Comparison of ENCODE assay signal across 8 mouse cellular contexts in the genomic region with DNA sequence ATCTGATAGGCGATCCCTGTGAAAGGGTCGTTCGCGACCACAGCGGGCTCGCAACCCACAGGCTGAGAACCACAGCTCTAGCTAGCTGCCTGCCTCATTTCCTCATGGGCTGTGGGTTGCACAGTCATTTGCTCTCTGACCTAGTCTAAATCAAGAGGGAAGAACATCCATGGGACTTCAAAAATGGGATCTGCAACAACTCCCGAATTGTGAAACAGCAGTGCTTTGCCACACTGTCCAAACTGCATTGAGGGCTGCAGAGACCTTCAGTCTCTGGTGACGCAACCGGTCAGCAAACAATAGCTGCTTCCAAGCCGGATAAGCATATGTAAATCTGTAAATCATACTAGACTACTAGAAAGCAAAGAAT. TPM values are rescaled to one million over a fixed set of nuclear protein-coding genes. Genes with fewer than 3 reads are reported as not detected.
A peak's percentile ranks its signal among the peaks of the same experiment; 100 is the strongest.
DNase-seq lines count a peak whose midpoint lies in the region; ATAC-seq and TF ChIP-seq lines count a peak whose summit lies in the region.

No protein-coding gene starts in this region.

- H3K4me3 ChIP-seq in E14TG2a.4 (replicated peaks; ENCODE audit: low read length), result 0 out of 2 replicates have a peak overlapping the region, but pooled peaks have one; percentile 56
- no peak overlapping the region for H3K4me3 ChIP-seq in liver, postnatal 0 days (ENCODE audit: low read depth, low read length)
- 0 out of 2 replicates have a peak overlapping the region, but pooled peaks have one; percentile 5 for H3K4me3 ChIP-seq in neural tube, embryonic 13.5 days
- no peak overlapping the region for H3K4me3 ChIP-seq in left cerebral cortex, adult 2 months

- peak; percentile 63 for DNase-seq in embryo, embryonic 10.5 days (ENCODE audit: low spot score)
- peak; percentile 44 to 46 for DNase-seq in heart, postnatal 10 days
- DNase-seq in liver, postnatal 0 days, result peak; percentile 58
- no peak for DNase-seq in thymus, postnatal 14 days
- DNase-seq in left cerebral cortex, adult 2 months (ENCODE audit: extremely low spot score in 1 of 2, low spot score in 2 of 2), result no peak
- no peak for DNase-seq in spleen, postnatal 4 days (ENCODE audit: low spot score in 2 of 2)

- no peak for TF ChIP-seq CTCF in E14TG2a.4 (conservative IDR thresholded peaks at IDR 0.05; ENCODE audit: low read length)
- no peak for TF ChIP-seq CTCF in liver, postnatal 0 days (IDR thresholded peaks at IDR 0.05; ENCODE audit: low read depth)
- no peak for TF ChIP-seq CTCF in left cerebral cortex, adult 2 months (IDR thresholded peaks at IDR 0.05)

- H3K9me3 ChIP-seq in E14TG2a.4 (ENCODE audit: low read length), result no peaks in the 10 kb centered on the region
- H3K9me3 ChIP-seq in liver, postnatal 0 days (ENCODE audit: low read length), result no peaks in the 10 kb centered on the region
- H3K9me3 ChIP-seq in neural tube, embryonic 13.5 days, result no peaks in the 10 kb centered on the region

- H3K4me2 ChIP-seq in liver, postnatal 0 days (ENCODE audit: low read depth, low read length), result peak overlapping the region; percentile 55
- peak overlapping the region; percentile 39 for H3K4me2 ChIP-seq in neural tube, embryonic 13.5 days

- intact Hi-C loops in heart, postnatal 10 days (cut with DNase I), result loop anchor here (2.0 kb wide), 1 partner anchor 25 kb away; no protein-coding TSS in a partner anchor
- intact Hi-C loops in left cerebral cortex, adult 2 months (cut with DNase I), result no loop called here

- peak; percentile 93 for ATAC-seq in liver, postnatal 0 days
- ATAC-seq in neural tube, embryonic 13.5 days (ENCODE audit: low read depth), result peak; percentile 36; the same call in 1 of the 2 replicates

- H3K27ac ChIP-seq in liver, postnatal 0 days (ENCODE audit: low read depth), result peak overlapping the region; percentile 53
- H3K27ac ChIP-seq in neural tube, embryonic 13.5 days (replicated peaks), result no peak overlapping the region
- H3K27ac ChIP-seq in left cerebral cortex, adult 2 months, result no peak overlapping the region

- H3K36me3 ChIP-seq in E14TG2a.4 (ENCODE audit: insufficient read depth, low read length), result no peaks in the 10 kb centered on the region
- no peaks in the 10 kb centered on the region for H3K36me3 ChIP-seq in liver, postnatal 0 days (replicated peaks; ENCODE audit: insufficient read depth, low read length)
- no peaks in the 10 kb centered on the region for H3K36me3 ChIP-seq in neural tube, embryonic 13.5 days

- H3K27me3 ChIP-seq in E14TG2a.4 (ENCODE audit: insufficient read depth, low read length), result peaks cover 22% of the 10 kb centered on the region
- 0 out of 2 replicates have a peak, but pooled peaks cover 4% of the 10 kb centered on the region for H3K27me3 ChIP-seq in liver, postnatal 0 days (ENCODE audit: insufficient read depth, low read length)
- peaks cover 40% of the 10 kb centered on the region for H3K27me3 ChIP-seq in neural tube, embryonic 13.5 days

- TF ChIP-seq EP300 in liver, postnatal 0 days (IDR thresholded peaks at IDR 0.05; ENCODE audit: low read depth), result peak; percentile 26; the same call in 1 of the 2 replicates

- no peak overlapping the region for H3K9ac ChIP-seq in liver, postnatal 0 days (replicated peaks)
- no peak overlapping the region for H3K9ac ChIP-seq in neural tube, embryonic 13.5 days

- H3K4me1 ChIP-seq in E14TG2a.4 (replicated peaks; ENCODE audit: low read depth, low read length), result peaks cover 46% of the 10 kb centered on the region
- peaks cover 10% of the 10 kb centered on the region for H3K4me1 ChIP-seq in liver, postnatal 0 days (ENCODE audit: insufficient read depth)
- peaks cover 21% of the 10 kb centered on the region for H3K4me1 ChIP-seq in neural tube, embryonic 13.5 days (replicated peaks)

- 9% methylated on average over 10 of the region's 10 CpGs for WGBS in liver, postnatal 0 days (ENCODE audit: insufficient replicate concordance)
- WGBS in neural tube, embryonic 13.5 days, result 14% methylated on average over 10 of the region's 10 CpGs

RNA-seq across cellular contexts. Expression of a gene that starts 23.7 kb away (rescaled TPM):
- 10 to 100 TPM; 27.4 to 29.0 TPM for total RNA-seq in heart, postnatal 10 days (2021)
- 0.47 and 0.70 TPM in 2 replicates for polyA plus RNA-seq in liver, postnatal 0 days (2015; fragmentation: Nextera tagmentation; extraction: Ambion mirVana)
- polyA plus RNA-seq in neural tube, embryonic 13.5 days (2015; fragmentation: Nextera tagmentation; extraction: Ambion mirVana), result 0.33 and 0.45 TPM in 2 replicates
- 1 to 10 TPM; 2.8 to 3.4 TPM for total RNA-seq in left cerebral cortex, adult 2 months (2021)

RNA-seq across cellular contexts. Expression of a gene that starts 26.2 kb away (rescaled TPM):
- total RNA-seq in heart, postnatal 10 days (2021), result 10 to 100 TPM; 22.6 to 23.1 TPM
- 10.1 and 11.8 TPM in 2 replicates for polyA plus RNA-seq in liver, postnatal 0 days (2015; fragmentation: Nextera tagmentation; extraction: Ambion mirVana)
- polyA plus RNA-seq in neural tube, embryonic 13.5 days (2015; fragmentation: Nextera tagmentation; extraction: Ambion mirVana), result 69.0 and 80.3 TPM in 2 replicates
- total RNA-seq in left cerebral cortex, adult 2 months (2021), result 10 to 100 TPM; 35.8 to 37.5 TPM

RNA-seq across cellular contexts. Expression of a gene that starts 41.4 kb away (rescaled TPM):
- total RNA-seq in heart, postnatal 10 days (2021), result 10 to 100 TPM; 23.8 to 25.8 TPM
- polyA plus RNA-seq in liver, postnatal 0 days (2015; fragmentation: Nextera tagmentation; extraction: Ambion mirVana), result 20.9 and 22.9 TPM in 2 replicates
- 40.7 and 48.9 TPM in 2 replicates for polyA plus RNA-seq in neural tube, embryonic 13.5 days (2015; fragmentation: Nextera tagmentation; extraction: Ambion mirVana)
- total RNA-seq in left cerebral cortex, adult 2 months (2021), result 10 to 100 TPM; 15.2 TPM

Comparison
In these comparisons a context has a peak if more than half of its experiments do, and no peak if none do; other contexts are left out.
1. H3K4me3 ChIP-seq: peak in E14TG2a.4 (single experiment) and neural tube, embryonic 13.5 days (single experiment); none in liver, postnatal 0 days (single experiment) and left cerebral cortex, adult 2 months (single experiment).
2. DNase-seq: peak in embryo, embryonic 10.5 days (single experiment), heart, postnatal 10 days (2 of 2) and liver, postnatal 0 days (single experiment); none in thymus, postnatal 14 days (single experiment), left cerebral cortex, adult 2 months (0 of 2) and spleen, postnatal 4 days (0 of 2).
3. RNA of a gene that starts 23.7 kb away (total RNA-seq): 27.4 to 29.0 TPM in heart, postnatal 10 days; 2.8 to 3.4 TPM in left cerebral cortex, adult 2 months; every median in the first group is over 4 times any median in the second.